Mouse (Mus musculus): ENCODE measurements around the gene Smg9. TPM values are rescaled to one million over a fixed set of nuclear protein-coding genes. Genes with fewer than 3 reads are reported as not detected.

Smg9 gene
- polyA plus RNA-seq, 1 experiment from 2014 or later, result 30.2 TPM

DNA sequence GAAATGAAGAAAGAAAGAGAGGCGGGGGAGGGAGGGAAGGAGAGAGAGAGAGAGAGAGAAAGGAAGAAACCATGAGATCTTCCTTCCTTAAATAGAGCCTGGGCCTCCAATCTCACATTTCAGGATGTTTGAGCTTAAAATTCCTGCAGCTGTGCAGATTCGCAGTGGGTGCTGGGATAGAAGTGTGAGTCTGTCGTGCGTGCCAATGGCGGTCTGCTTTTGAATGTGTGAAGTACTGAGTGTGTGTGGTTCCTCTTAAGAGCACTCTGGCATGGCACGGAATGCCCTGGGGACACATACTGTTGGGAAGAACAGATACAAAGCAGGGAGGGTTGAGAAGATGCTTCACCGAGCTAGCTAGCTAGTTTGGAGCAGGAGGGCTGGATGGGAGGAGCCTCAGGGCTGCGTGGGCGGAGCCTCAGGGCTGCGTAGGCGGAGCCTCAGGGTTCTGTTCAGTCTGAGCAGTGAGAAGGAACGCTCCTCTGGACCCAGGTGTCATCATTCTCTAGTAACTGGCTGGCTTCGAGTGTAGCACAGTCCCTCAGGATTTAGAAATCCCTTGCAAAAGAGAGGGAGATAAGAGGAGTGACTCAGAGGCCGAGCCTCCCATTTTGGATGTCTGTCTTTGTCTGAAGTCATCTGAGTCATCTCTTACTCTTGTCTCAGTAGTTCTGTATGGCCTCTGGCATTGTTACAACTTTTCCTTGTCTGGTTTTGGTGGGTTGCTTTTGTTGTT, 49.5 kb downstream of the Smg9 start:
- H3K4me2 ChIP-seq, result no peak overlapping the region
- no peaks in the 10 kb centered on the region for H3K36me3 ChIP-seq (ENCODE audit: control insufficient read depth, insufficient read depth, low read length)
- H3K4me1 ChIP-seq (replicated peaks; ENCODE audit: control insufficient read depth, insufficient read depth, low read length), result no peaks in the 10 kb centered on the region
- H3K9ac ChIP-seq (ENCODE audit: low read depth, low read length), result no peak overlapping the region
- no peaks in the 10 kb centered on the region for H3K27me3 ChIP-seq (replicated peaks; ENCODE audit: control insufficient read depth, insufficient read depth, low read length)
- no peak overlapping the region for H3K4me3 ChIP-seq (ENCODE audit: low read depth, low read length)
- no peak for DNase-seq (ENCODE audit: low spot score)
- H3K9me3 ChIP-seq (ENCODE audit: control insufficient read depth, low read length), result no peaks in the 10 kb centered on the region
- H3K27ac ChIP-seq (ENCODE audit: low read depth, low read length), result no peak overlapping the region
- WGBS, result 56% methylated on average over 14 of the region's 14 CpGs
- no peak for ATAC-seq (replicated peaks; ENCODE audit: low FRiP score)

DNA sequence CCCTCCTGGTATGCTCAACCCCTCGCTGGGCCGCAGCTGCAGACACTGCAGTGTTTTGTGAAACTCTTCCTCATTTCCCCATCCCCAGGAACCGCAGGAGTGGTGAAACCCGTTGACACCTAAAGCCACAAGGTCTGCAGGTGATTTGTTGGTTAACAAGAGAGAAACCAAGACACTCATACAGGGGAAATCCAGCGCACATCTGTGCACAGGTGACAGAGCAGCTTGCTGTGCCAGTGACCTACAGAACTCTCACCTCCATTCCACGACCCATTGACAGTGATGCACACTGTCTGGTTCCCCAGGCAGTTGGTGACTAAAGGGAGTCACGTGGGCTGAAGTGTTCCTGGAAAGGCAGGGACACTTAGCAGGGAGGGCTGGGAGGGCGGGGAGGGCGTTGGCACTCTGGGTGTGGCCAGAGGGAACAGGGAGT, 51.2 kb downstream of the Smg9 start:
- H3K36me3 ChIP-seq (ENCODE audit: control insufficient read depth, insufficient read depth, low read length), result no peaks in the 10 kb centered on the region
- 40% methylated on average over 9 of the region's 9 CpGs for WGBS
- H3K4me3 ChIP-seq (ENCODE audit: low read depth, low read length), result no peak overlapping the region
- H3K4me2 ChIP-seq, result no peak overlapping the region
- H3K9ac ChIP-seq (ENCODE audit: low read depth, low read length), result no peak overlapping the region
- H3K4me1 ChIP-seq (replicated peaks; ENCODE audit: control insufficient read depth, insufficient read depth, low read length), result no peaks in the 10 kb centered on the region
- no peaks in the 10 kb centered on the region for H3K27me3 ChIP-seq (replicated peaks; ENCODE audit: control insufficient read depth, insufficient read depth, low read length)
- ATAC-seq (replicated peaks; ENCODE audit: low FRiP score), result no peak
- no peak for DNase-seq (ENCODE audit: low spot score)
- no peaks in the 10 kb centered on the region for H3K9me3 ChIP-seq (ENCODE audit: control insufficient read depth, low read length)
- no peak overlapping the region for H3K27ac ChIP-seq (ENCODE audit: low read depth, low read length)

DNA sequence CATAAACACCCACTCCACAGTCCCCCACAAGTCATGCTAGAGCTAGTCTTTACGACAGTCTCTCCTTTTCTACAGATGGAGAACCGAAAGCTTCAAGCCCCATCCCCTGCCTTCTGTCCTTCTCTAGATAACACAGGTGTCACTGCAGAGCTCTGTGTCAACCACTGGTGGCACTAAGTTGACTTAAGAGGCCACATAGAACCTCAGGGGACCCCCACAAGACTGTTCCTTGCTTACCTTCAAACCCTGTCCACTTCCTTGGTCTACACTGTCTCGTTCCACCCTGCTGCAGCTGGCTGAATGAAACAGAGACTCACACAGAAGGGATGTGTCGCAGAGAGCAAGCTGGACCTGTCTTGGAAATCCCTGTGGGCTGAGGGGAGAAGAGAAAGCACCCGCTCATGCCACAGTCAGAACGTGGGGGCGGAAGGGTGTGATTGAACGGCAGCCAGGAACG, 52.5 kb downstream of the Smg9 start, which contains the start of gene Irgc1:
TSS of gene Irgc1 (minus strand) at position 443 of the 457 bp plus-strand sequence.
- H3K27ac ChIP-seq (ENCODE audit: low read depth, low read length), result no peak within 1 kb of the TSS
- no peak for ATAC-seq (replicated peaks; ENCODE audit: low FRiP score)

DNA sequence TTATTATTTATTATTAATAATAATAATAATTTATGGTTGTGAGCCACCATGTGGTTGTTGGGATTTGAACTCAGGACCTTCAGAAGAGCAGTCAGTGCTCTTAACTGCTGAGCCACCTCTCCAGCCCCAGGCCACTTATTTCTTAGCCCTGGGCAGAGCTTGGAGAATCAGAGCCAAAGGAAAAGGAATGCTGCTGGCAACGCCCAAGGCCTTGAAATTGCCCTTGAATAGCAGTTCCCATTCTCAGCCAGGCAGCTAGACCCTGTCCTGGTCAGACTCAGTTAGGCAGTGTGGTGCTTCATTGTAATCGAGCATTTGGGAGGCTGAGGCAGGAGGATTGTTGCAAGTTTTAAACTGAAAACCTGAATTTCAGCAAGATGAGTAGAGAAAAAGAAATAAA, 54.8 kb downstream of the Smg9 start:
- Histone ChIP-seq H3K27me3 (replicated peaks; ENCODE audit: control insufficient read depth, insufficient read depth, low read length) (no peaks in the 10 kb centered on the region), H3K27ac (ENCODE audit: low read depth, low read length) (no peak overlapping the region), H3K36me3 (ENCODE audit: control insufficient read depth, insufficient read depth, low read length) (no peaks in the 10 kb centered on the region), H3K9ac (ENCODE audit: low read depth, low read length) (no peak overlapping the region), H3K9me3 (ENCODE audit: control insufficient read depth, low read length) (no peaks in the 10 kb centered on the region), H3K4me3 (ENCODE audit: low read depth, low read length) (no peak overlapping the region), H3K4me1 (replicated peaks; ENCODE audit: control insufficient read depth, insufficient read depth, low read length) (no peaks in the 10 kb centered on the region), H3K4me2 (no peak overlapping the region)
- no peak for DNase-seq (ENCODE audit: low spot score)
- ATAC-seq (replicated peaks; ENCODE audit: low FRiP score), result no peak
- 69% methylated on average over 2 of the region's 2 CpGs for WGBS

More for the DNA sequence above, 52.5 kb downstream of the Smg9 start, which contains the start of gene Irgc1:
- no peaks in the 10 kb centered on the region for H3K9me3 ChIP-seq (ENCODE audit: control insufficient read depth, low read length)
- no peak for DNase-seq (ENCODE audit: low spot score)
- 73% methylated on average over 9 of the region's 9 CpGs for WGBS
- no peaks in the 10 kb centered on the region for H3K27me3 ChIP-seq (replicated peaks; ENCODE audit: control insufficient read depth, insufficient read depth, low read length)
- no peak within 1 kb of the TSS for H3K4me3 ChIP-seq (ENCODE audit: low read depth, low read length)
- no peak within 1 kb of the TSS for H3K4me2 ChIP-seq
- H3K4me1 ChIP-seq (replicated peaks; ENCODE audit: control insufficient read depth, insufficient read depth, low read length), result no peaks in the 10 kb centered on the region
- no peaks in the 10 kb centered on the region for H3K36me3 ChIP-seq (ENCODE audit: control insufficient read depth, insufficient read depth, low read length)
- H3K9ac ChIP-seq (ENCODE audit: low read depth, low read length), result no peak within 1 kb of the TSS

DNA sequence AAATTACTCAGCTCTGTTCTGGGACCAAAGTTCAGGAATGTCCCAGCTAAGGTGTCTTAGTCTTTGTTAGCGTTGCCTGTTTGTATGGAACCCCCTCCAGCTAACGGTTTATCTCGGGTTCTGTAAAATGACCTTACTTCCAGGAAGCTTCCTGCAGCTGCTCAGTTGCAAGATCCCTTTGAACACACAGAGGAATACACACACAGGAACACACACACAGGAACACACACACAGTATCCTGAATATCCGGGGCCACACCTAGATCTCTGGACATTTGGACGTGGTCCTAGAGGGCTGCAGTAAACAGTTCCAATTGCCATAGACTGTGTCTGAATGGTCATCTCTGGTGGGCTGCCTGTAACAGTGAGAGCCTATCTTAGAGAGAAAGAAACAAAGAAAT, 56.3 kb downstream of the Smg9 start:
- ATAC-seq (replicated peaks; ENCODE audit: low FRiP score) (no peak), DNase-seq (ENCODE audit: low spot score) (no peak)
- H3K36me3 ChIP-seq (ENCODE audit: control insufficient read depth, insufficient read depth, low read length), result no peaks in the 10 kb centered on the region
- WGBS, result 80% methylated on average over 5 of the region's 5 CpGs
- no peaks in the 10 kb centered on the region for H3K4me1 ChIP-seq (replicated peaks; ENCODE audit: control insufficient read depth, insufficient read depth, low read length)
- no peaks in the 10 kb centered on the region for H3K9me3 ChIP-seq (ENCODE audit: control insufficient read depth, low read length)
- H3K9ac ChIP-seq (ENCODE audit: low read depth, low read length), result no peak overlapping the region
- H3K4me2 ChIP-seq, result no peak overlapping the region
- H3K27me3 ChIP-seq (replicated peaks; ENCODE audit: control insufficient read depth, insufficient read depth, low read length), result no peaks in the 10 kb centered on the region; the same call in none of the 2 replicates
- H3K4me3 ChIP-seq (ENCODE audit: low read depth, low read length), result no peak overlapping the region
- no peak overlapping the region for H3K27ac ChIP-seq (ENCODE audit: low read depth, low read length)

DNA sequence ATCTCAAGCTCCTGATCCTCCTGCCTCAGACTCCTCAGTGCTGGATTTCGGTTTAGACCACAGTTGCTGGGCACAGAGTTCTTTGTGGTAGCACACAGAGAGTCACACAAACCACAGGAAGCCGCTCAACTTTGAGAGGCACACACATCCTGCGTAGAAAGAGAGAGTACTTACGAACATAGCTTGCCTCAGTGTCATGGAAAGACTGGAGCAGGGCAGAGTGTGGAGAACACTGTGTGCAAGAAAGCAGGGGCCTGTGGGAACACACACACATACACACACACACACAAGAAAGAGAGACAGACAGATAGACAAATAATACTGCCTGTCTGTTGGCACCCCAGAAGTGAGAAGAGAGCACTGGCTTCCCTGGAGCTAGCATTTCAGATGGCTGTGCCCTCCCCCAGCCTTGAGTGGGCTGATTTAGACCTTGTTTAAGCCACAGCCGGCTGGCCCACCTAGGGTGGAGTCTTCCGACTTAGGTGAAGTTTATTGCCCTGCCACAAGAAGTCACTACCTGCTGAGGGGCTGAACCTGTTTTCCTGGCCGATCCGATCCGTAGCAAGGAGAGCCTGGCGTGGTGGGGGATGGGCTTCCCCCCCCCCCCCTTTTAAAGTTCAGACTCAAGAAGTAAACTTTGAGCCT, 58.4 kb downstream of the Smg9 start:
- Histone ChIP-seq H3K4me1 (replicated peaks; ENCODE audit: control insufficient read depth, insufficient read depth, low read length) (peaks cover 8% of the 10 kb centered on the region), H3K27ac (ENCODE audit: low read depth, low read length) (no peak overlapping the region)
- DNase-seq (ENCODE audit: low spot score), result no peak

DNA sequence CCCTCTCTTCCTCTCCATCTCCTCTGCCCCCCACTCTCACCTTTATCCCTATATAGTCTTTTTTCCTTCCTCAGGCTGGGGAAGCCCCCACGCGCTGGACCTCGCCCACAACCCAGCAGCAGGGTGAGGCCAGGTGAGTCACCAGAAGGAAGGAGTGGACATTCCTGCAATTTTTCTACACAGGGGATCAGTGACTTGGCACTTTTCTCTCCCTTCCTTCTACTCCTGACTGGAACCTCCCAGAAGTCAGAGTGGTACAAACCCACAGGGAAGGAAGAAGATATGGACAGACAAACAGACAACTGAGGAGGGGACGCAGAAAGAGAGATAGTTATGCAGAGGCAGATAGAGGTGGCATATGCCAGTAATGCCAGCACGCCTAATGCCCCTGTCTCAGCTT, 60.0 kb downstream of the Smg9 start:
- no peak overlapping the region for H3K27ac ChIP-seq (ENCODE audit: low read depth, low read length)
- H3K4me3 ChIP-seq (ENCODE audit: low read depth, low read length), result no peak overlapping the region

More for the DNA sequence above, 58.4 kb downstream of the Smg9 start:
- Histone ChIP-seq H3K36me3 (ENCODE audit: control insufficient read depth, insufficient read depth, low read length) (no peaks in the 10 kb centered on the region), H3K27me3 (replicated peaks; ENCODE audit: control insufficient read depth, insufficient read depth, low read length) (peaks cover 2% of the 10 kb centered on the region), H3K4me2 (no peak overlapping the region), H3K9ac (ENCODE audit: low read depth, low read length) (no peak overlapping the region), H3K9me3 (ENCODE audit: control insufficient read depth, low read length) (no peaks in the 10 kb centered on the region), H3K4me3 (ENCODE audit: low read depth, low read length) (no peak overlapping the region)
- WGBS, result 43% methylated on average over 10 of the region's 10 CpGs
- no peak for ATAC-seq (replicated peaks; ENCODE audit: low FRiP score)

DNA sequence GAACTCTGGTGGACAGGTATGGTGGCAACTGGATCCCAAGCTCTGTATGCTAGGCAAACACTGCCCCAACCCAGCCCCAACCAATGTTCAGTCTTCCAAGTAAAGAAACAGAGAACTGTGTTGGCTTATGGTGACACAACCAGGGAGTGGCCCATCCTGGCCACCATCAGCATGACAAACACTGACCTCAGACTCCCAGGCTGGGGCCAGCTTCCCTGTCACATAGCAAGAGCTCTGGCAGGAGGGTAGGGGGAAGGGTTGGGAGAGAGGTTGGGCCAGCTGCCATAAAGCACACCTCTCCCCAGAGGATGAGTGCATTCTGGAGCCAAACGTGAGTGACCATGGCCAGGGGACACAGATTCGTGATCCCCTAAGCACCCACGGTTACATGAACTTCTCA, 60.4 kb downstream of the Smg9 start:
- Histone ChIP-seq H3K27ac (ENCODE audit: low read depth, low read length) (no peak overlapping the region), H3K27me3 (replicated peaks; ENCODE audit: control insufficient read depth, insufficient read depth, low read length) (peaks cover 2% of the 10 kb centered on the region), H3K4me2 (no peak overlapping the region), H3K4me3 (ENCODE audit: low read depth, low read length) (no peak overlapping the region), H3K36me3 (ENCODE audit: control insufficient read depth, insufficient read depth, low read length) (no peaks in the 10 kb centered on the region), H3K4me1 (replicated peaks; ENCODE audit: control insufficient read depth, insufficient read depth, low read length) (peaks cover 10% of the 10 kb centered on the region), H3K9me3 (ENCODE audit: control insufficient read depth, low read length) (no peaks in the 10 kb centered on the region), H3K9ac (ENCODE audit: low read depth, low read length) (no peak overlapping the region)
- 57% methylated on average over 3 of the region's 3 CpGs for WGBS
- DNase-seq (ENCODE audit: low spot score), result no peak
- ATAC-seq (replicated peaks; ENCODE audit: low FRiP score), result no peak

More for the DNA sequence above, 60.0 kb downstream of the Smg9 start:
- Histone ChIP-seq H3K9me3 (ENCODE audit: control insufficient read depth, low read length) (no peaks in the 10 kb centered on the region), H3K9ac (ENCODE audit: low read depth, low read length) (no peak overlapping the region), H3K4me2 (no peak overlapping the region), H3K4me1 (replicated peaks; ENCODE audit: control insufficient read depth, insufficient read depth, low read length) (peaks cover 10% of the 10 kb centered on the region), H3K36me3 (ENCODE audit: control insufficient read depth, insufficient read depth, low read length) (no peaks in the 10 kb centered on the region), H3K27me3 (replicated peaks; ENCODE audit: control insufficient read depth, insufficient read depth, low read length) (peaks cover 2% of the 10 kb centered on the region)
- no peak for DNase-seq (ENCODE audit: low spot score)
- 55% methylated on average over 5 of the region's 5 CpGs for WGBS
- ATAC-seq (replicated peaks; ENCODE audit: low FRiP score), result no peak
